Mouse (Mus musculus) adrenal gland, postnatal 4 days (tissue): ENCODE measurements around the gene Capza2. TPM values are rescaled to one million over a fixed set of nuclear protein-coding genes. Genes with fewer than 3 reads are reported as not detected.

ENCODE experiments used
- DNase-seq, 2 experiments: peaks; one replicate each; pipeline ENCODE4 v3.0.0; 2021 to 2022; ENCODE audit warnings: low spot score in 2 of 2, mixed read lengths in 2 of 2
- long read RNA-seq, 2 experiments: library from polyadenylated mRNA; stranded (forward); transcript quantifications; one replicate each; pipeline ENCODE4 v2.0.0; 2021
- total RNA-seq, 2 experiments: library from RNA; stranded (reverse); gene quantifications; 2 replicates each; pipeline ENCODE4 v1.2.3; 2021

The Capza2 gene
- total RNA-seq, result 100 to 1,000 TPM; 140 to 146 TPM
- long read RNA-seq, experiment 1, transcript Capza2-201 (10 exons, 2,537 nt), result major isoform, 217 of 233 reads
- long read RNA-seq, experiment 1, partial matches to known transcripts, result 4 of 233 reads
- long read RNA-seq, experiment 1, other reads (novel, unspliced or antisense), result 10 of 233 reads
- long read RNA-seq, experiment 2, transcript Capza2-201 (10 exons, 2,537 nt), result major isoform, 404 of 428 reads
- long read RNA-seq, experiment 2, partial matches to known transcripts, result 16 of 428 reads
- long read RNA-seq, experiment 2, other reads (novel, unspliced or antisense), result 4 of 428 reads

GRCm38 (mm10) chr6:17635615-17636284 is at the start of gene Capza2:
TSS of gene Capza2 (plus strand) at chr6:17636234.
- DNase-seq, result no peak

- peak; percentile 24 to 47 for DNase-seq
These were observed 46.7 kb upstream of the Capza2 start for GRCm38 (mm10) chr6:17589049-17589952.

- no peak for DNase-seq
These were observed 45.9 kb upstream of the Capza2 start for GRCm38 (mm10) chr6:17589953-17590627.

GRCm38 (mm10) chr6:17593971-17594370 is 42.1 kb upstream of the Capza2 start:
- DNase-seq, result no peak

GRCm38 (mm10) chr6:17595712-17596462 is 40.1 kb upstream of the Capza2 start:
- no peak for DNase-seq

GRCm38 (mm10) chr6:17599373-17599772 is 36.7 kb upstream of the Capza2 start:
- no peak for DNase-seq

- DNase-seq, result no peak
These were observed 34.5 kb upstream of the Capza2 start for GRCm38 (mm10) chr6:17601526-17601925.

GRCm38 (mm10) chr6:17606915-17607314 is 29.1 kb upstream of the Capza2 start:
- DNase-seq, result no peak

GRCm38 (mm10) chr6:17611352-17612010 is 24.6 kb upstream of the Capza2 start:
- DNase-seq, result no peak

- no peak for DNase-seq
These were observed 23.4 kb upstream of the Capza2 start for GRCm38 (mm10) chr6:17612652-17613051.

- no peak for DNase-seq
These were observed 15.2 kb upstream of the Capza2 start for GRCm38 (mm10) chr6:17620823-17621222.

- DNase-seq, result no peak
These were observed 14.6 kb upstream of the Capza2 start for GRCm38 (mm10) chr6:17621436-17621835.

GRCm38 (mm10) chr6:17628701-17629455 is 7.2 kb upstream of the Capza2 start:
- DNase-seq, result no peak

- no peak for DNase-seq
These were observed 6.3 kb upstream of the Capza2 start for GRCm38 (mm10) chr6:17629756-17630155.

GRCm38 (mm10) chr6:17631611-17632010 is 4.4 kb upstream of the Capza2 start:
- DNase-seq, result no peak

- DNase-seq, result no peak
These were observed 2.2 kb upstream of the Capza2 start for GRCm38 (mm10) chr6:17633819-17634218.

GRCm38 (mm10) chr6:17634992-17635391 is 1.0 kb upstream of the Capza2 start:
- DNase-seq, result no peak

GRCm38 (mm10) chr6:17636764-17637170 is 733 bp downstream of the Capza2 start:
- DNase-seq, result peak; percentile 88 to 95
